Mouse (Mus musculus): Measurements from ENCODE around the gene Xpot.

DNA sequence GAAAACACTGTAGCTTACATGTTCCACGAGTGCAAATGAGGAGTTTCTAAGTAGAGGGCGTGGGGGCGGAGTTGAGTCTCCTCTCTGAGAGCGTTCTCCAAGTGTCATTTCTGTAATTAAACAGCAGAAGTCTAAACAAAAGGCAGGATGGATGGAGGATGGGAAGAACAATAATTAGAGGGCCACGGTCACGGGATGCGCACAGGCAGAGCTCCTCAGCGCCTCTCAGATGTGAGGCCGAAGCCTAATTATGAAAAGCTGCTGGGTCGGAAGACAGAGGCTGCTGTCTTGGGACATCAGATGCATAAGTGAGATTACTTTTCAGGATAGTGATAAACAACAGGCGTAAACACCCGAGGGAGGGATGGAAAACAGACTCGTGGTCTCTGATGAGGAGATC is 37.5 kb upstream of the Xpot start:
- no peak for TF ChIP-seq EP300 (IDR thresholded peaks at IDR 0.05; ENCODE audit: low read length)
- no peak for TF ChIP-seq JUND (conservative IDR thresholded peaks at IDR 0.05; ENCODE audit: low read depth, low read length)
- 0 out of 4 replicates have a peak, but pooled peaks of 1 of the 2 experiments have one; percentile 8 for TF ChIP-seq CTCF (conservative IDR thresholded peaks at IDR 0.05 in 1 of 2, IDR thresholded peaks at IDR 0.05 in 1 of 2; ENCODE audit: low read depth in 2 of 2, low read length in 2 of 2)
- TF ChIP-seq MAX (IDR thresholded peaks at IDR 0.05; ENCODE audit: low read length): no peak
- TF ChIP-seq MEF2A (IDR thresholded peaks at IDR 0.05; ENCODE audit: borderline replicate concordance, low read depth, low read length): no peak
- TF ChIP-seq POLR2A (IDR thresholded peaks at IDR 0.05; ENCODE audit: low read depth, low read length): no peak
- no peak for TF ChIP-seq USF1 (IDR thresholded peaks at IDR 0.05; ENCODE audit: low read depth, low read length)
- TF ChIP-seq ELF1 (IDR thresholded peaks at IDR 0.05; ENCODE audit: low read depth, low read length): no peak
